Mouse (Mus musculus) midbrain, embryonic 13.5 days (tissue): Measurements from ENCODE around the gene 1500009C09Rik. TPM values are rescaled to one million over a fixed set of nuclear protein-coding genes. Genes with fewer than 3 reads are reported as not detected.

Experiments used
- ATAC-seq: fragments of 200-750 bp; cut with Nextera tagmentation; 2 replicates; pipeline ENCODE4 v1.8.0; 2017; ENCODE audit warnings: mild to moderate bottlenecking, moderate TSS enrichment, moderate library complexity
- H3K27ac ChIP-seq: fragments of 300-500 bp; sonication (generic); 2 replicates; pipeline ENCODE4 v1.5.1; 2015; ENCODE audit warnings: inconsistent platforms, mild to moderate bottlenecking, moderate library complexity
- H3K27me3 ChIP-seq: fragments of 300-500 bp; sonication (generic); 2 replicates; pipeline ENCODE4 v1.6.1; 2015; ENCODE audit warnings: mild to moderate bottlenecking, inconsistent platforms
- H3K36me3 ChIP-seq: fragments of 300-500 bp; sonication (generic); 2 replicates; pipeline ENCODE4 v1.6.1; 2015; ENCODE audit warnings: mild to moderate bottlenecking, inconsistent platforms
- H3K4me1 ChIP-seq: fragments of 300-500 bp; sonication (generic); replicated peaks from 2 replicates; pipeline ENCODE4 v1.6.1; 2015; ENCODE audit warnings: inconsistent platforms
- H3K4me2 ChIP-seq: fragments of 300-500 bp; sonication (generic); replicated peaks from 2 replicates; pipeline ENCODE4 v1.6.1; 2015; ENCODE audit warnings: moderate library complexity, mild to moderate bottlenecking, inconsistent platforms
- H3K4me3 ChIP-seq: fragments of 300-500 bp; sonication (generic); replicated peaks from 2 replicates; pipeline ENCODE4 v1.5.1; 2015; ENCODE audit warnings: mild to moderate bottlenecking, inconsistent platforms
- H3K9ac ChIP-seq: fragments of 300-500 bp; sonication (generic); replicated peaks from 2 replicates; pipeline ENCODE4 v1.6.1; 2015; ENCODE audit warnings: mild to moderate bottlenecking, inconsistent platforms
- H3K9me3 ChIP-seq: fragments of 300-500 bp; sonication (generic); 2 replicates; pipeline ENCODE4 v1.6.1; 2016; ENCODE audit warnings: mild to moderate bottlenecking, inconsistent platforms
- WGBS: fragments of 180-500 bp; shearing (Covaris S2); methylation state at CpG from one replicate; pipeline ENCODE4 v1.1.7; 2015; 5-methylcytosine and 5-hydroxymethylcytosine counted together
- polyA plus RNA-seq: library from polyadenylated mRNA; unstranded; fragments of >200 nt; fragmentation: Nextera tagmentation; extraction: Ambion mirVana; gene quantifications from 2 replicates; pipeline ENCODE4 v1.2.1, GENCODE M21; 2015

1500009C09Rik gene
- polyA plus RNA-seq = 9.6 and 9.7 TPM in 2 replicates

GRCm38 (mm10) chr15:82252097-82252496, at the start of gene 1500009C09Rik:
Gene 1500009C09Rik (plus strand): TSS chr15:82252397.
- Histone ChIP-seq H3K4me3 (no peak within 1 kb of the TSS), H3K9me3 (no peaks in the 10 kb centered on the region), H3K4me2 (no peak within 1 kb of the TSS), H3K36me3 (no peaks in the 10 kb centered on the region), H3K9ac (no peak within 1 kb of the TSS), H3K27me3 (no peaks in the 10 kb centered on the region), H3K27ac (no peak within 1 kb of the TSS), H3K4me1 (peaks cover 26% of the 10 kb centered on the region)
- WGBS = 90% methylated on average over 6 of the region's 6 CpGs
- ATAC-seq = no peak

GRCm38 (mm10) chr15:82203090-82203489, 49.1 kb upstream of the 1500009C09Rik start:
- Histone ChIP-seq H3K27me3 (peaks cover 30% of the 10 kb centered on the region), H3K4me1 (peaks cover 40% of the 10 kb centered on the region), H3K9me3 (no peaks in the 10 kb centered on the region), H3K27ac (no peak overlapping the region), H3K9ac (no peak overlapping the region), H3K36me3 (peaks cover 83% of the 10 kb centered on the region), H3K4me3 (no peak overlapping the region), H3K4me2 (no peak overlapping the region)
- 95% methylated on average over 10 of the region's 10 CpGs for WGBS
- no peak for ATAC-seq

- H3K4me1 ChIP-seq = peaks cover 40% of the 10 kb centered on the region
- 68% methylated on average over 20 of the region's 20 CpGs for WGBS
- H3K36me3 ChIP-seq = peaks cover 76% of the 10 kb centered on the region
Measured at GRCm38 (mm10) chr15:82203611-82204351, 48.4 kb upstream of the 1500009C09Rik start.

DNA sequence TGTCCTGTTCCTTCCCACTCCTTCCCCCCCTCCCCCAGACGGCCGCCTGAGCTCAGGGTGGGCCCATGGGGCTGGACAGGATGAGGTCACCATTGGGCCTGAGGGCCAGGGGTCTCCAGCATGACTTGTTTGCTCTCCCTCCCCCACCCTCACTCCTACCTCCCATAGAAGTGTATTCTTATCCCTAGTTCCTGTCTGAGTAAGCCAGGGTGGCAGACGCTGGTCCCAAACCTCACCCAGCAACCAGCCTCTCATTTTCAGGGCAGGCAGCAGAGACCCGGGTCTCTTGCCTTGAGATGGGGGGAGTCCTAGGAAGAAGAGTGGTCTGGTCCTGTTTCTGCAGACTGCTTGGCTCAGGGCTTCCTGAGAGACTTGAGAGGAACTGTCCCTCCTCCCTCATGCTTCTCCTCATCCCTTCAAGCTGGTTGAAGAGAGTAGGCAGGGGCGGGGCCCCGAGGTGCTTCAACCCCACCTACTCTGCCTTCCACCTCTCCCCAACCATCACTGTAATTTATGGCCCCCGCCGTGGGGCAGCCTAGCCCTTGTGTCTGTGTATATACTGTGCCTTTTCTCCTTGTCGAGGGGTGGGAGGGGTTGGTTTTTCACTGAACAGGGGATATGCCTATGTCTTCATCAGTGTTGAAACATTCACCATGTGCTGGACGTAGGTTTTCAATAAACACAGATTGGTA, 47.4 kb upstream of the 1500009C09Rik start:
- no peaks in the 10 kb centered on the region for H3K9me3 ChIP-seq
- peaks cover 66% of the 10 kb centered on the region for H3K36me3 ChIP-seq
- no peak overlapping the region for H3K4me3 ChIP-seq
- no peak overlapping the region; the same call in 1 of the 2 replicates for H3K9ac ChIP-seq
- H3K27ac ChIP-seq = no peak overlapping the region
- H3K27me3 ChIP-seq = peaks cover 46% of the 10 kb centered on the region
- ATAC-seq = no peak
- no peak overlapping the region for H3K4me2 ChIP-seq
- WGBS = 67% methylated on average over 10 of the region's 10 CpGs
- peaks cover 40% of the 10 kb centered on the region for H3K4me1 ChIP-seq

More at GRCm38 (mm10) chr15:82203611-82204351, 48.4 kb upstream of the 1500009C09Rik start:
- Histone ChIP-seq H3K4me2 (no peak overlapping the region), H3K4me3 (no peak overlapping the region), H3K27ac (peak overlapping the region; percentile 39; the same call in 1 of the 2 replicates), H3K27me3 (peaks cover 36% of the 10 kb centered on the region), H3K9me3 (no peaks in the 10 kb centered on the region), H3K9ac (peak overlapping the region; percentile 50; the same call in 1 of the 2 replicates)
- ATAC-seq = no peak

DNA sequence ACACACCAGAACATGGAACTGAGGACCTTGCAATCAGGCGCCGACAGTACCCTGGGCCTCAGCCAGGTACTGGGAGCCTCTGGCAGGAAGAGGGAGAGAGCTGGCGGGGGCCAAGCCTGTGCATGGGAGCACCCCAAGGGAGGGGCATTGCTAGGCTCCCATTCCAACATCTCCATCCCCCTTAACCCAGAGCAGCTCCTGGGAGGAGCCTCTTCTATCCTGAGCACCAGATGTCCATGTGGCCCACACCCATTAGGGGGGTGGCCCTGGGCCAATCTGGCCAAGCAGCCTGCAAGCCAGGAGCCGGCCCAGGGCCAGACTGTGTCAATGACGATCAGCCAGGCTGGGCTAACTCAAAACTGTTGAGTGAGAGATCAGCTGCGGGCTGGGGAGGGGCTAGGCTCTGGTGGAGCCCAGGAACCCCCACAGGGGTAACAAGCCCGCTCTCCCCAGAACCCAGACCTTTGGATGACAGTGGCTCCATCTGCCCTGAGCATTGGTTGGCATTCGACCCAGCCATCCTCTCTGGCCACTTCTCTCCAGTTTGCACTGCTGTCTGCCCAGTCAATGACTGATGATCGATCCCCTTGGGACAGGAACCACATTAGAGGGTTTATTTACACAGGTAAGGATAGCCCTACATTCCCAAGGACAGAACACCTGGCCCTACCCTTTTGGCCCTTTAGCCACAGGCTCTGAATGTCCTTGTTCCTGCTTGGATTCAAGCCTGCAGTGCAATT, 45.7 kb upstream of the 1500009C09Rik start:
- H3K4me2 ChIP-seq = no peak overlapping the region
- H3K36me3 ChIP-seq = peaks cover 51% of the 10 kb centered on the region
- peak; percentile 75 for ATAC-seq
- 0 out of 2 replicates have a peak overlapping the region, but pooled peaks have one; percentile 9 for H3K27ac ChIP-seq
- H3K9ac ChIP-seq = 0 out of 2 replicates have a peak overlapping the region, but pooled peaks have one; percentile 32
- no peaks in the 10 kb centered on the region for H3K9me3 ChIP-seq
- H3K27me3 ChIP-seq = peaks cover 63% of the 10 kb centered on the region
- H3K4me1 ChIP-seq = peaks cover 46% of the 10 kb centered on the region
- H3K4me3 ChIP-seq = no peak overlapping the region
- 55% methylated on average over 9 of the region's 9 CpGs for WGBS

DNA sequence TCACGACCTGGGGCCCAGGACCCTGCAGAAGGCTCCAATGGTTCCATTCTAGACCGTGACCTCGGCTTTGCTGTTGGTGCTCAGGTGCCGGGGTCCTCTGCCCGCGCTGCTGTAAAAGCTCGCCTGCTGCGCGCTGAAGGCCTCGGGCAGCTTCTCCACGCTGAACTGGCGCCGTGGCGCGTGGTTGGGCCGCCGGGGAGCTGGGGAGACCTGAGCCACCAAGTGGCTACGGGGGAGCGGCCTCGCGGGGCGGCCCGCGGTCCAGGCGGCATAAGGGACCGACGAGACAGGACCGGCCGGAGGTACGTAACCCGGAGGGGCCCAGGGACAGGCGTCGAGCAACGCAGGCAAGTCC, 45.1 kb upstream of the 1500009C09Rik start:
- Histone ChIP-seq H3K27ac (no peak overlapping the region), H3K27me3 (peaks cover 69% of the 10 kb centered on the region), H3K4me1 (peaks cover 51% of the 10 kb centered on the region), H3K36me3 (peaks cover 45% of the 10 kb centered on the region), H3K4me2 (peak overlapping the region; percentile 35), H3K9ac (peak overlapping the region; percentile 32; the same call in 1 of the 2 replicates), H3K4me3 (peak overlapping the region; percentile 6), H3K9me3 (no peaks in the 10 kb centered on the region)
- WGBS = 9% methylated on average over 34 of the region's 34 CpGs
- no peak for ATAC-seq

DNA sequence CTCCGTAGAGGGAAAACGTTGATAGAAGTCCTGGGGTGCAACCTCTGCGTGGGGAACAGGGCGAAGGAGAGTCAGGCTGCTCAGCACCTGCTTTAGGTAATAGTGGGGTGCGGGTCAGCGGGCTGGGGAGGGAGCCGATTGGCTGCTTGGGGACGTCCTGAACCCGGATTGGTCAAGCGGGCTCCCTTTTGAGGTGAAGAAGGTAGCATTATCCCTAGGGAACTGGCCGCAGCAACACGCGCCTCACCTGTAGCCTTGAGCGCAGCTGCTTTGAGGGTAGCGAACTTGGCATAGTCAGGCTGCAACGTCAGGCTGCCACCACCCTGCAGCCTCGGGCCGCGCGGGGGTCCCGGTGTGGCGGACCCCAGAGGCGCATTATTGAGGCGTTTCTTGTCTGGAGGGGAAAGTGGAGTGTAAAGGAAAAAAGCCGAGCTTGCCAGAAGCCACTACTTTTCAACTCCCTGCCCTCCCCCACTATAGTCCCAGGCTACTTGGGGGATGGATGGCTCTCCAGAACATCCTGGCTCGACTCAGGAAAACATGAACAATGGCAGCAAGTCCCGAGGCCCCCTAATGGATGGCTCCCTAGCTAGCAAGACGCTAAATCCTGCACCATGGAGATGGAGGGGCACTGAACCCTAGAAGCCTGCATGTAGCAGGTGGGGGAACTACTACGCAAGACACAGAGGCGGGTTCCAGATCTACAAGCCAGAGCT, 44.5 kb upstream of the 1500009C09Rik start:
- Histone ChIP-seq H3K36me3 (peaks cover 40% of the 10 kb centered on the region), H3K27me3 (peaks cover 75% of the 10 kb centered on the region), H3K9ac (peak overlapping the region; percentile 32; the same call in 1 of the 2 replicates), H3K9me3 (no peaks in the 10 kb centered on the region), H3K4me1 (peaks cover 57% of the 10 kb centered on the region), H3K27ac (no peak overlapping the region), H3K4me3 (peak overlapping the region; percentile 6), H3K4me2 (peak overlapping the region; percentile 35)
- WGBS = 11% methylated on average over 30 of the region's 30 CpGs
- ATAC-seq = no peak

DNA sequence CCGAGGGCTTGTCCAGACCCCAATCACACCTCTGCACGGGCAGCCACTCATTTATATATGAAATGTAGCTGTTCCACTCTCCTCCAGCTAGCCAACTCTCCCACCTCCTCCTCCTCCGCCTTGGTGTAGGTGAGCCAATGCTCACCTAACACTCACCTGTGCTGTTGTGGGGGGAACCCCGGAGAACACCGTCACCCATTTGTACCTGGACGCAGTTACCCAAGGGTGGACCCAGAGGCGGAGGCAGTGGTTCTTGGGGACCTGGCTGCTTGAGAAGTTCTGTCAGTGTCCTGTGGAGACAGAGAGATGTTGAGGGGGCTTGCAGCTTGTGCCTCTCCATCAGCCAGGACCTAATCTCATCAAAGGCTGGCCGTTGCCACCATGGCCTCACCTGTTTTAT, 43.9 kb upstream of the 1500009C09Rik start:
- no peak overlapping the region for H3K4me2 ChIP-seq
- H3K27me3 ChIP-seq = peaks cover 81% of the 10 kb centered on the region
- H3K9me3 ChIP-seq = no peaks in the 10 kb centered on the region
- no peak overlapping the region for H3K27ac ChIP-seq
- no peak overlapping the region for H3K4me3 ChIP-seq
- 81% methylated on average over 8 of the region's 8 CpGs for WGBS
- H3K36me3 ChIP-seq = peaks cover 33% of the 10 kb centered on the region
- peaks cover 60% of the 10 kb centered on the region for H3K4me1 ChIP-seq
- no peak for ATAC-seq
- H3K9ac ChIP-seq = no peak overlapping the region

DNA sequence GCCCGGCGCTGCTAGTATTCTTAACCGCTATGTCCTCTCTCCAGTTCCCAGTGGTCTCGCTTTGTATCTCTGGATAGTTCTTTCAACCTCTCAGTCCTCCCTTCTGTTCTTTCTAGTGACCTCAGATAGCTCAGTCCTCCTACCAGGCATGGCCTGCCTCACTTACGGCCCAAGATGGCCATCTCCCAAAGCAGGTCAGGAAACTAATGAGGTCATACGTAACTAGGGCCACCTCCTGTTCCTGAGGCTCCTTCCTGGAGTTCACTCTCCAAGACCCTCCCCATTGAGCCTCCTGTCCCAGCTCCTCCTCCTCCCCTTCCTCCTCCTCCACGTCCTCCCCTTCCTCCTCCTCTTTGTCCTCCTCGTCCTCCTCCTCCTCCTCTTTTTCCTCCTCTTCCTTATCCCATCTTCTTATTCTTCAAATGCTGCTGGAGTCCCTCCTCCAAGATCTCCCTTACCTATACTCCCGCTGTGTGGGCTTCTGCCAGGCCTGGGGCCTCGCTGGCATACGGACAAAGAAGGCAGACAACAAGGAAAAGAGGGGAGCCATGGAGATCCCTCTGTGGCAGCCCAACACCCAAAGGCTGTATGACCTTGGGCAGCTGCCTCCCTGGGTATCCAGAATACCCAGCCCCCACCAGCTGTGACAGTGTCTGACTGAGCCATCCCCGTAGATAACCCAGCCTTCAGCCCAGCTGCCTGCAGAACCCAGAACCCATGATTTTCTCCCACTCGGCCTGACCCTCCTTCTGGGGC, 42.7 kb upstream of the 1500009C09Rik start:
- H3K9me3 ChIP-seq = no peaks in the 10 kb centered on the region
- H3K4me1 ChIP-seq = peaks cover 49% of the 10 kb centered on the region
- 78% methylated on average over 13 of the region's 13 CpGs for WGBS
- no peak overlapping the region for H3K4me2 ChIP-seq
- H3K36me3 ChIP-seq = peaks cover 21% of the 10 kb centered on the region
- ATAC-seq = no peak
- no peak overlapping the region for H3K4me3 ChIP-seq
- no peak overlapping the region for H3K27ac ChIP-seq
- H3K9ac ChIP-seq = no peak overlapping the region
- peaks cover 91% of the 10 kb centered on the region for H3K27me3 ChIP-seq

DNA sequence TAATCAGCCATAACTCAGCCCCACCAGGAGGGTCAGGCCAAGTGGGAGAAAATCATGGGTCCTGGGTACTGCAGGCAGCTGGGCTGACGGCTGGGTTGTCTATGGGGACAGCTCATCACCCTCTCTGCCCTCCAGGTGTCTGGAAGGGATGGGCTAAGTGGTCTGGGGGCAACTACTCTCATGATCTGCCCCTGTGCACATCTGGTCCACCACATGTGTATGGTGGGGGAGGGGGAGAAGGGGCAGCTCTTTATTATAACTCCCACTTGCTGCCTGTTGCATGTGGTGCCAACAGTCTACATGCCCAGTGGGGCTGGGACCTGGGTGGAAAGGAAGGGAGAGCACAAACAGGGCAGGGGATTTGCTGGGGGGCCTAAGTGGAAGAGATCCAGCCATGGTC, 41.4 kb upstream of the 1500009C09Rik start:
- no peak for ATAC-seq
- 33% methylated on average over 1 of the region's 1 CpGs for WGBS
- Histone ChIP-seq H3K27me3 (peaks cover 96% of the 10 kb centered on the region), H3K9ac (no peak overlapping the region), H3K9me3 (no peaks in the 10 kb centered on the region), H3K4me2 (no peak overlapping the region), H3K4me1 (peaks cover 41% of the 10 kb centered on the region), H3K27ac (no peak overlapping the region), H3K36me3 (peaks cover 8% of the 10 kb centered on the region), H3K4me3 (no peak overlapping the region)

- H3K9ac ChIP-seq = no peak overlapping the region
- ATAC-seq = no peak
- no peaks in the 10 kb centered on the region for H3K9me3 ChIP-seq
Measured at GRCm38 (mm10) chr15:82211281-82211680, 40.9 kb upstream of the 1500009C09Rik start.

More at GRCm38 (mm10) chr15:82211281-82211680, 40.9 kb upstream of the 1500009C09Rik start:
- H3K4me1 ChIP-seq = peaks cover 41% of the 10 kb centered on the region
- peaks cover 3% of the 10 kb centered on the region; the same call in 1 of the 2 replicates for H3K36me3 ChIP-seq
- peak overlapping the region; percentile 42 for H3K4me3 ChIP-seq
- no peak overlapping the region for H3K27ac ChIP-seq
- WGBS = 2% methylated on average over 11 of the region's 11 CpGs
- H3K4me2 ChIP-seq = peak overlapping the region; percentile 61
- peaks cover 96% of the 10 kb centered on the region for H3K27me3 ChIP-seq
